Mouse (Mus musculus) forebrain, postnatal 0 days (tissue): Measurements from ENCODE around the gene Ttc9. TPM values are rescaled to one million over a fixed set of nuclear protein-coding genes. Genes with fewer than 3 reads are reported as not detected.

Experiments used
- ATAC-seq: fragments of 200-750 bp; cut with Nextera tagmentation; 2 replicates; pipeline ENCODE4 v1.8.0; 2017; ENCODE audit warnings: mild to moderate bottlenecking, moderate library complexity
- DNase-seq: peaks from one replicate; pipeline ENCODE4 v3.0.0-alpha.2; 2015
- H3K27ac ChIP-seq: fragments of 300-500 bp; sonication (generic); 2 replicates; pipeline ENCODE4 v1.5.1; 2014; ENCODE audit warnings: low read depth, mild to moderate bottlenecking, antibody characterized with exemption, low read length, moderate library complexity, mixed read lengths
- H3K27me3 ChIP-seq: fragments of 300-500 bp; sonication (generic); 2 replicates; pipeline ENCODE4 v1.6.1; 2014; ENCODE audit warnings: mild to moderate bottlenecking, low read length, mixed read lengths; ENCODE audit not compliant: insufficient read depth
- H3K36me3 ChIP-seq: fragments of 300-500 bp; sonication (generic); 2 replicates; pipeline ENCODE4 v1.6.1; 2014; ENCODE audit warnings: mild to moderate bottlenecking, moderate library complexity; ENCODE audit not compliant: insufficient read depth
- H3K4me1 ChIP-seq: fragments of 300-500 bp; sonication (generic); 2 replicates; pipeline ENCODE4 v1.6.1; 2014; ENCODE audit warnings: antibody characterized with exemption; ENCODE audit not compliant: insufficient read depth
- H3K4me2 ChIP-seq: fragments of 300-500 bp; sonication (generic); 2 replicates; pipeline ENCODE4 v1.6.1; 2014; ENCODE audit warnings: low read depth, mild to moderate bottlenecking, moderate library complexity
- H3K4me3 ChIP-seq: fragments of 300-500 bp; sonication (generic); 2 replicates; pipeline ENCODE4 v1.5.1; 2014; ENCODE audit warnings: low read depth, low read length, mixed read lengths
- H3K9ac ChIP-seq: fragments of 300-500 bp; sonication (generic); 2 replicates; pipeline ENCODE4 v1.6.1; 2014; ENCODE audit warnings: mild to moderate bottlenecking
- H3K9me3 ChIP-seq: fragments of 300-500 bp; sonication (generic); 2 replicates; pipeline ENCODE4 v1.6.1; 2016; ENCODE audit warnings: low read length
- CTCF ChIP-seq: sonication (generic); IDR thresholded peaks from 2 replicates; pipeline ENCODE4 v1.5.1; 2016; ENCODE audit warnings: antibody characterized with exemption, control low read depth, low read depth
- WGBS: fragments of 180-500 bp; shearing (Covaris S2); extraction: QIAGEN DNeasy Blood & Tissue Kit; methylation state at CpG from one replicate; pipeline ENCODE4 v1.1.7; 2014; 5-methylcytosine and 5-hydroxymethylcytosine counted together
- polyA plus RNA-seq: library from polyadenylated mRNA; unstranded; fragments of >200 nt; fragmentation: Nextera tagmentation; extraction: Ambion mirVana; gene quantifications from 2 replicates; pipeline ENCODE4 v1.2.1, GENCODE M21; 2015
- total RNA-seq: library from RNA; depleted of rRNA; stranded (reverse); fragments of >200 nt; gene quantifications from 2 replicates; pipeline ENCODE4 v1.2.3, GENCODE M21; 2014

Ttc9 gene
- total and polyA plus RNA-seq, 2 experiments from 2014 or later = 19.5 to 54.6 TPM

DNA sequence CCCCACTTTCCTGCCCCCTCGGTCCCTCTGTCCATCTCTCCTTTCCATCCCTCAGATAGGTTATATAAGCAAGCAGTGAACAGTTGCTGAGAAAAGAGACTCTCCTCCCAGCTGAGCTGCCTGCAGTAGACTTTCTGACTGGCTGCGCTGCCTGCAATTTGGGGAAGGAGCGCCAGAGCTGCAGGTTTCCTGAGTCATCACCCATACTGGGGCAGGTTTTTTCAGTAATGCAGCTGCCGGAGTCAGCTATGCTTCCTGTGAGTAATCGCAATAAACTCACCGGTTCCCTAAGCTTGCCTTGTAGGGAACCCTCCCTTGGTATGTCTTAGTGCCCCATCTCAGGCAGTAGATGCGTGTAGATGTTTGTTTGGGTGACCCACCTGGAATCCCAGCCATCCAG, 14.1 kb upstream of the Ttc9 start:
- Histone ChIP-seq H3K9ac (no peak overlapping the region), H3K9me3 (no peaks in the 10 kb centered on the region), H3K27me3 (no peaks in the 10 kb centered on the region), H3K27ac (no peak overlapping the region), H3K36me3 (no peaks in the 10 kb centered on the region), H3K4me3 (no peak overlapping the region), H3K4me1 (no peaks in the 10 kb centered on the region), H3K4me2 (no peak overlapping the region)
- DNase-seq = no peak
- no peak for TF ChIP-seq CTCF
- ATAC-seq = no peak
- WGBS = 80% methylated on average over 7 of the region's 7 CpGs

- peak; percentile 64; the same call in 1 of the 2 replicates for ATAC-seq
- Histone ChIP-seq H3K27me3 (no peaks in the 10 kb centered on the region), H3K4me2 (no peak overlapping the region), H3K9me3 (no peaks in the 10 kb centered on the region), H3K9ac (no peak overlapping the region), H3K4me1 (no peaks in the 10 kb centered on the region), H3K4me3 (no peak overlapping the region), H3K36me3 (no peaks in the 10 kb centered on the region), H3K27ac (no peak overlapping the region)
- TF ChIP-seq CTCF = peak; percentile 94
- DNase-seq = peak; percentile 88
- WGBS = 8% methylated on average over 5 of the region's 5 CpGs
Measured at GRCm38 (mm10) chr12:81619302-81619701, 11.7 kb upstream of the Ttc9 start.

GRCm38 (mm10) chr12:81623377-81623776, 7.7 kb upstream of the Ttc9 start:
- ATAC-seq (no peak), DNase-seq (no peak)
- Histone ChIP-seq H3K9ac (no peak overlapping the region), H3K27ac (no peak overlapping the region), H3K4me1 (no peaks in the 10 kb centered on the region), H3K4me2 (no peak overlapping the region), H3K9me3 (no peaks in the 10 kb centered on the region), H3K36me3 (no peaks in the 10 kb centered on the region), H3K27me3 (no peaks in the 10 kb centered on the region), H3K4me3 (no peak overlapping the region)
- TF ChIP-seq CTCF = no peak
- 79% methylated on average over 4 of the region's 4 CpGs for WGBS

DNA sequence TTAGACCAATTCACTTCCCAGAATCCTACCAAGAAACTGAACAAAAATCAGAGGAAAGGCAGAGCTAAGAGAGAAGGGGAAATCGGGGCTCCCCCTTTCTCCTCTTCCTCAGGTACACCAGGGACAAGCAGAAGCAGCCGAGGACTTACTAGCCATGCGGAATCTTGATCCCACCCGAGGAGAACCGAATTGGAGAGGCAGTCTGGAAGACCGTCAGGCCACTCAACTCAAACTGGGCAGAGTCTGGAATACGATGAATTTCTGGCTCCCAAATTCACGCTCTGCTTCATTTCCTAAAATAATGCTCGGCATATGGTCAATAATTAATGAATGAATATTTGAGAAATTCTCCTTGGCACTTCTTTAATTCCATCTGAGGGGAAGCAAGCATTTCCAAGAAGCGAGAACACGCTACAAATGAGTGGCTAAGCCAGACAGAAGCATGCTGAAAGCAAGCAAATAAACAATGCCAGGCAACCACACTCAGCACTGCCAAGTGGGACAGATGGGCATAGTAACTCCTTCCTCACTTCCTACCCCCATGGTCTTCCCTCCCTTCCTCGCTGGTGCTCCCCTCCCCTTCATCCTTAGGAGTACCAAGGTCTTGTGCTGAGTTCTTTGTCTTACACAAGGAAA, 4.7 kb upstream of the Ttc9 start:
- Histone ChIP-seq H3K36me3 (no peaks in the 10 kb centered on the region), H3K4me2 (no peak overlapping the region), H3K4me1 (no peaks in the 10 kb centered on the region), H3K27ac (no peak overlapping the region), H3K27me3 (no peaks in the 10 kb centered on the region), H3K9me3 (no peaks in the 10 kb centered on the region), H3K9ac (no peak overlapping the region), H3K4me3 (no peak overlapping the region)
- DNase-seq = peak; percentile 68
- no peak for ATAC-seq
- WGBS = 47% methylated on average over 12 of the region's 12 CpGs
- TF ChIP-seq CTCF = no peak

DNA sequence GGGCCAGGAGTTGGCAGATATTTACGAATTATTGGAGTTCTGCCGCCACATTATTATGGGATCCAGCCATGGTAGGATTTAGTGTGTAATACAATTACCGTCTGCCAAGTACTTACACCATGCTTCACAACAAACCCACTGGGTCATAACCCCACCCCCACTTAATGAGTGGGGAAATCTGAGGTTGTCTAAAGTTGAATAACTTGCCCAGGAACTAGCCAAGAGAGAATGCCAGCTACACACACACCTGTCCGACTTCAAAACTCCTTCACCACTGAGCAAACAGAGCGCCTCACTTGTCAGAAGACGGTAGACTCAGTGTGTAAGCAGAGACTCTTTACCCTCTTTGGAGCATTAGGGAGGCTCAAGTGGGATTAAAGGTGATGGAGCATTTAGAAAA, 3.6 kb upstream of the Ttc9 start:
- Histone ChIP-seq H3K4me3 (no peak overlapping the region), H3K27ac (no peak overlapping the region), H3K9ac (no peak overlapping the region), H3K27me3 (no peaks in the 10 kb centered on the region), H3K36me3 (no peaks in the 10 kb centered on the region), H3K9me3 (no peaks in the 10 kb centered on the region), H3K4me1 (no peaks in the 10 kb centered on the region), H3K4me2 (no peak overlapping the region)
- DNase-seq (no peak), ATAC-seq (no peak)
- WGBS = 72% methylated on average over 6 of the region's 6 CpGs
- no peak for TF ChIP-seq CTCF

DNA sequence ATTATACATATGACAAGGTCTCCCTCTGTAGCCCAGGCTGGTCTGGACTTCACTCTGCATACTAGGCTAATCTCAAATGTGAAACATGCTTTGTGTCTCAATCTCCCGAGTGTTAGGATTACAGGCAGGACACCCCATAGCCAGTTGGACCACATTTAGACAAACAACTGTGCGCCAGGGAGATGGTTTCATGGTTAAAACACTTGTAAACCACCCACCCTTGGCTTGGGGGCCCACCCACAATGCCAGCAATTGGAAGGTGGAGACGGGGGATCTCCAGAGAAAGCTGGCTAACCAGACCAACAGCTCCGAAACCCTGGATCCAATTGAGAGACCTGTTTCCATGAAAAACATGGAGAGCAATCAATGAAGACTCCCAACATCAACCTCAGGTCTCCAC, 3.0 kb upstream of the Ttc9 start:
- Histone ChIP-seq H3K27me3 (no peaks in the 10 kb centered on the region), H3K27ac (no peak overlapping the region), H3K36me3 (no peaks in the 10 kb centered on the region), H3K4me1 (peaks cover 6% of the 10 kb centered on the region; the same call in 1 of the 2 replicates), H3K4me2 (no peak overlapping the region), H3K4me3 (no peak overlapping the region), H3K9ac (no peak overlapping the region), H3K9me3 (no peaks in the 10 kb centered on the region)
- no peak for TF ChIP-seq CTCF
- ATAC-seq = no peak
- WGBS = 77% methylated on average over 4 of the region's 4 CpGs
- DNase-seq = no peak

- peak overlapping the region; percentile 95 for H3K9ac ChIP-seq
- no peaks in the 10 kb centered on the region for H3K27me3 ChIP-seq
- peaks cover 18% of the 10 kb centered on the region; the same call in 1 of the 2 replicates for H3K4me1 ChIP-seq
- H3K4me3 ChIP-seq = peak overlapping the region; percentile 76
- under 1% methylated on average over 16 of the region's 16 CpGs for WGBS
- H3K4me2 ChIP-seq = peak overlapping the region; percentile 78
- ATAC-seq = peak; percentile 86
- H3K27ac ChIP-seq = peak overlapping the region; percentile 97
- no peaks in the 10 kb centered on the region for H3K36me3 ChIP-seq
- TF ChIP-seq CTCF = no peak
- H3K9me3 ChIP-seq = no peaks in the 10 kb centered on the region
- peak; percentile 88 for DNase-seq
Measured at GRCm38 (mm10) chr12:81630520-81630914, 532 bp upstream of the Ttc9 start.
